Mouse (Mus musculus) kidney, adult 18-20 months (tissue): ENCODE measurements around the gene Slc25a41.

ENCODE experiments used
- DNase-seq: peaks from one replicate; pipeline ENCODE4 v3.0.0; 2021

Slc25a41 gene

GRCm38 (mm10) chr17:56990115-56990746, 51.2 kb downstream of the Slc25a41 start, which contains the start of gene Clpp:
Clpp (plus strand) TSS chr17:56990305.
- peak; percentile 95 for DNase-seq

GRCm38 (mm10) chr17:56989467-56990114, 51.9 kb downstream of the Slc25a41 start:
- no peak for DNase-seq

- no peak for DNase-seq
These were observed 52.5 kb downstream of the Slc25a41 start for GRCm38 (mm10) chr17:56988921-56989430.

- no peak for DNase-seq
These were observed 53.0 kb downstream of the Slc25a41 start for GRCm38 (mm10) chr17:56988441-56988840.

GRCm38 (mm10) chr17:56986105-56986805, 55.2 kb downstream of the Slc25a41 start:
- no peak for DNase-seq

- no peak for DNase-seq
These were observed 55.8 kb downstream of the Slc25a41 start for GRCm38 (mm10) chr17:56985656-56986055.

- DNase-seq = no peak
These were observed 56.6 kb downstream of the Slc25a41 start for GRCm38 (mm10) chr17:56984886-56985285.
